18 mouse cellular contexts compared by ENCODE assay signal in the genomic region with DNA sequence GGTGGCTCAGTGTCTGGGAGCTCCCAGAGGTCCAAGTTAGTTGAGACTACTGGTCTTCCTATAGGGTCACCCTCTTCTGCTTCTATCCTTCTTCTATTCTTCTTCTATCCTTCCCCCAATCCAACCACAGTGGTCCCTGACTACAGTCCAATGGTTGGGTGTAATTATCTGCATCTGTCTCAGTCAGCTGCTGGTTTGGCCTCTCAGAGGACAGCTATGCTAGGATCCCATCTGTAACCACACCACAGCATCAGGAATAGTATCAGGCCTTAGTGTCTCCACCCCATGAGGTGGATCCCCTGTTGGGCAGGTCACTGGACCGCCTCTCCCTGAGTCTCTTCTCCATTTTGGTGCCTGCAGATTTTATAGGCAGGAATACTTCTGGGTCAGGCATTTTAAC. TPM values are rescaled to one million over a fixed set of nuclear protein-coding genes. Genes with fewer than 3 reads are reported as not detected.
DNase-seq lines count a peak whose midpoint lies in the region; TF ChIP-seq lines count a peak whose summit lies in the region.
"Had no signal": no experiment of that assay in that cellular context is flagged by ENCODE, and none has a peak within 500 bp of the region (broad histone marks: within the 10 kb centered on the region; RNA-seq: fewer than 3 reads in every experiment).

No protein-coding gene starts in this region.

- intact Hi-C loops in heart, postnatal 14 days (cut with DNase I): no loop called here

- peak; percentile 46 for DNase-seq in heart, adult 11 months
- DNase-seq in heart, postnatal 14 days: no peak
- no peak for DNase-seq in spleen, postnatal 36 days (ENCODE audit: low spot score in 2 of 2)
- DNase-seq: adrenal gland, adult 2 months; adrenal gland, adult 8-10 months; adrenal gland, postnatal 10 days; adrenal gland, postnatal 14 days; adrenal gland, postnatal 25 days; adrenal gland, postnatal 36 days; B cell, adult 2 months; cerebellum, adult 11 months; cerebellum, adult 11-12 months; cerebellum, adult 18-20 months had no signal

- no peak overlapping the region for H3K4me3 ChIP-seq in myocyte

- TF ChIP-seq POLR2A in myocyte (IDR thresholded peaks at IDR 0.05; ENCODE audit: insufficient read length, low read depth): no peak

- no peaks in the 10 kb centered on the region for H3K79me2 ChIP-seq in myocyte (ENCODE audit: control insufficient read depth, insufficient read depth)

- no peak overlapping the region for H3K4me2 ChIP-seq in myocyte (ENCODE audit: low read depth)

- no peaks in the 10 kb centered on the region for H3K36me3 ChIP-seq in myocyte (ENCODE audit: control insufficient read depth, insufficient read depth)
- H3K36me3 ChIP-seq: G1E had no signal

- H3K27me3 ChIP-seq in myocyte (ENCODE audit: control insufficient read depth, insufficient read depth, insufficient read length): no peaks in the 10 kb centered on the region
- H3K27me3 ChIP-seq: CH12.LX had no signal

- H3ac ChIP-seq in myocyte (ENCODE audit: control insufficient read depth, insufficient read length): no peak overlapping the region

TF ChIP-seq in myocyte, 11 proteins besides CTCF, POLR2A, EP300 and RAD21:
- TF ChIP-seq TCF3 (IDR thresholded peaks at IDR 0.05; ENCODE audit: insufficient read length, low read depth) (no peak), MYOG (IDR thresholded peaks at IDR 0.05; ENCODE audit: control insufficient read depth in 1 of 3, insufficient read depth in 1 of 3, insufficient read length in 2 of 3, low read depth in 2 of 3) (peak in 2 of 3 experiments; percentile 19 to 67), MYOD1 (IDR thresholded peaks at IDR 0.05; ENCODE audit: control insufficient read depth in 1 of 3, insufficient read length in 2 of 3, low read depth in 2 of 3) (peak in 2 of 3 experiments; percentile 11 to 59), TCF12 (IDR thresholded peaks at IDR 0.05; ENCODE audit: insufficient read depth, poor library complexity, severe bottlenecking) (peak; percentile 51)

RNA-seq across cellular contexts. Expression of gene Ush2a, which starts 52.8 kb away (rescaled TPM):
- total RNA-seq in heart, postnatal 14 days (2021): under 1 TPM; 0.10 to 0.15 TPM
- not detected for polyA plus RNA-seq in myocyte (2012; fragmentation: generic; extraction: Trizol)
- total RNA-seq: adrenal gland, adult 2 months; CH12.LX had no signal
- polyA plus RNA-seq: C2C12, G1E, Patski had no signal
